Mouse (Mus musculus): ENCODE results near the gene Med7.
"Not testable (repeated sequence)": the region's sequence is repeated elsewhere in the genome, so short reads cannot be mapped to it uniquely, and the experiment has no call there.

Gene Med7

GRCm38 (mm10) chr11:46436760-46437458, at the start of gene Med7:
Gene Med7 (plus strand): TSS chr11:46436925.
- DNase-seq: peak; percentile 92

- no peak for DNase-seq
These were observed 49.7 kb upstream of the Med7 start for GRCm38 (mm10) chr11:46387061-46387460.

DNA sequence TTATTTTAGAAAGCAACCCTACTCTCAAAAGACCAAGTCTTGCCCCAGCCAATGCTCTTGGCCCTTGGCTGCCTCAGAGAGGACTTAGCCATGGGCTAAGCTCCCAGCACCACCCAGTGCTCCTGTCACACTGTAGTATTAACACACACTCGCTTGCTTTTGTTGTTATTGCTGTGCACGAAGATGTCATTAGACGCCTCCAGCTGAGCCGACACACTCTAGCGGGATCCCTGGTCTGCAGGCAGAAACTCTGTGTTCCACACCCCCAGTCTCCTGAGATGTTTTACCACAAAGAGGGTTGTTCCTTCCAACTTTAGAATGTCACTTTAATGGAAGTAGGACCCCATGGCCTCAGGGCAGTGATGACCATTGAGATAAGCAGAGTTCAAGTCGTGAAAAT, 48.3 kb upstream of the Med7 start:
- no peak for DNase-seq

GRCm38 (mm10) chr11:46389336-46390117, 47.2 kb upstream of the Med7 start, which contains the start of gene Itk:
Gene Itk (minus strand): TSS chr11:46389515.
- no peak for DNase-seq

DNA sequence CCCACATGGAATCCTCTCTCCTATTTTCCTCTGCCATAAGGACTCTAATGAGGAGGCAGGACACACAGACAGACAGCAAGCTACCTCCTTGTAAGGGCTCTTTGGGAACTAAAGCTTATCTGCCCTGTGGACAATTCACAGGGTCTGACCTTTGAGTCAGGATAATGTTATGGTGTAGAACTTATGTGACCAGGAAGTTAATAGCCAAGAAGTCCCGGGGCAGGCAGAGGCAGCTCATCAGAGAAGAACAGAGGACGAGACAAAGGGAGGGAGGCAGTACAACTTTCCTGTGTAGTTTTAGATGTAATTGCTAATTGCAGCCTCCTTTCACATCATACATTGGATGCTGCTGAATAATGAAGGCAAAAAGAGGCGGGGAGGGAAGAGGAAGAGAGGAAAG, 46.1 kb upstream of the Med7 start:
- DNase-seq: no peak

GRCm38 (mm10) chr11:46392890-46393289, 43.8 kb upstream of the Med7 start:
- DNase-seq: no peak

- DNase-seq: no peak
These were observed 43.3 kb upstream of the Med7 start for GRCm38 (mm10) chr11:46393413-46393812.

DNA sequence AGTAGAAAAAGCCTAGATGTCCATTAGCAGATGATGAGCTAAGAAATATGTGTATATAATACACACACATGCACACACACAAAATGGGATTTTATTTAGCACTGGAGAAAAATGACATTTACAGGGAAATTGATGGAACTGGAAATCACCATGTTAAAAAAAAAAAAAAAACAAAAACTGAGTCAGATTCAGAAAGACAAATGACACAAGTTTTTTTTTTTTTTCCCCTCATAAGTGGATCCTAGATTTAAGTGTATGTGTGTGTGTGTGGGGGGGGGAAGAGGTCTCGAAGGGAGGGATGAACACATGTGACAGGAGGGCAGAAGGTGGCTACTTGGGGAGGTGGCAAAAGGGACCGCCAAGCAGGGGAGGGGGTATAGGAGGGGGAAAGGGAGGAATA, 41.6 kb upstream of the Med7 start:
- DNase-seq: no peak

DNA sequence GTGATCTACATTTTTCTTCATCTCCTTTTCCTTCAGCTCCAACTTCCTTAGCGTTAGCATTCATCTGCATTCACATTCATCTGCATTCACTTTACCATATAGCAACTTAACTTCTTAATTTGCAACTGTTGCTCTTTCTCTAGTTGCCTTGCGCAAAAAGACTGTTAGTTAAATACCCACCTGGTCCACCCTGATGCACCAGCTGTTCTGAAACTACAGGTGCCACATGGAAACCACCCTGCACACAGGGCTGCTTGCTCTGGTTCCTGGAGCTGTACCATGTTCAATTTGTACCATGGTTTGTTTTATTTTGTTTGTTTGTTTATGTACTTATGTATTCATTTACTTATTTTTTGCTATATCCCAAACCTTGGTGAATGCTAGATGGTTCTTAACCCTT, 41.0 kb upstream of the Med7 start:
- no peak for DNase-seq

GRCm38 (mm10) chr11:46396167-46396859, 40.4 kb upstream of the Med7 start, which contains the start of gene Fam71b:
Gene Fam71b (plus strand): TSS chr11:46396559.
- DNase-seq: no peak

GRCm38 (mm10) chr11:46396860-46397179, 39.9 kb upstream of the Med7 start:
- DNase-seq: no peak

GRCm38 (mm10) chr11:46397900-46398299, 38.8 kb upstream of the Med7 start:
- no peak for DNase-seq

DNA sequence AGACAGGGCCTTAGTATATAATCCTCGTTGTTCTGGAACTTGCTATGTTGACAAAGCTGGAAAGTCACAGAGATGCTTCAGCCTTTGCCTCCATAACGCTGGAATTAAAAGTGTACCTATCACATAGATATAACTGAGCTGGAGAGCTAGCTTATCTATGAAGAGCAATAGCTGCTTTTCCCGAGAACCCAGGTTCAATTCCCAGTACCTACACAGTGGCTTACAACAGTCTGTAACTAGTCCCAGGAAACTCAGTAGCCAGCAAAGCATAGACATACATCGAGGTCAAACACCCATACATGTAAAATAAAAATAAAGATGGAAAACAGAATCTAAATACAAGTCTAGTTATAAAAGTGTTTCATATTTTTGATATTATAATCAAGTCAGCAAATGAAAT, 38.3 kb upstream of the Med7 start:
- no peak for DNase-seq

- no peak for DNase-seq
These were observed 37.8 kb upstream of the Med7 start for GRCm38 (mm10) chr11:46398933-46399383.

DNA sequence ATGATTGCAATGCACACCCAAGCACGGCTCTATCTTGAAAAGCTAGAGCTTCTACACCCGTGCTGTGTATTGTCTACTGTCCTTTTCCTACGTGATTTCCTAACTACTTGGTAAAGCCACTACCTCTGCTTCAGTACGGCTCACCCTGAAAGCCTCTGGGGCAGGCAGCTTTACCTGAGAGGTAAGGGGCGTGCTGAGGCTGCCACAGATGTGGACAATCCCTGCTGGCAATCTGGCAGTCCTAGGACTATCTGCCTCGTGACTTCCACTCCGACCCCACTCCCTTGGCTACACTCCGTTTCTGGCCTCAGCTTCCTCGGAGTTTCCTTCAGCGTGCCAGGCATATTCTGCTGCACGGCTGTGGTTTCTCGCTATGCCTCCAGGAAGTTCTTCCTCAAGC, 35.2 kb upstream of the Med7 start:
- DNase-seq: no peak

DNA sequence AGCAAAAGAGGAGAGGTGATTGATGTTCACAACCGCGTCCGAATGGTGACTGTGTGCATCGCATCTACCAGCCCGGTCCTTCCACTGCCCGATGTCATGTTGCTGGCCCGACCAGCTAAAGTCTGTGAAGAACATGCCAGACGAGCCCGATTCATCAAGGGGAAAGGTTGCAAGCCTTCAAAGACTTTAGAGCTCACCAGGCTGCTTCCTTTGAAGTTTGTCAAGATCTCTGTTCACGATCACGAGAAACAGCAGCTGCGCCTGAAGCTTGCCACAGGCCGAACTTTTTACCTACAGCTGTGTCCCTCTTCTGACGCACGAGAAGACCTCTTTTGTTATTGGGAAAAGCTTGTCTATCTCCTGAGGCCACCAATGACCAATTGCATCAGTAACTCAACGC, 31.7 kb upstream of the Med7 start:
- no peak for DNase-seq

DNA sequence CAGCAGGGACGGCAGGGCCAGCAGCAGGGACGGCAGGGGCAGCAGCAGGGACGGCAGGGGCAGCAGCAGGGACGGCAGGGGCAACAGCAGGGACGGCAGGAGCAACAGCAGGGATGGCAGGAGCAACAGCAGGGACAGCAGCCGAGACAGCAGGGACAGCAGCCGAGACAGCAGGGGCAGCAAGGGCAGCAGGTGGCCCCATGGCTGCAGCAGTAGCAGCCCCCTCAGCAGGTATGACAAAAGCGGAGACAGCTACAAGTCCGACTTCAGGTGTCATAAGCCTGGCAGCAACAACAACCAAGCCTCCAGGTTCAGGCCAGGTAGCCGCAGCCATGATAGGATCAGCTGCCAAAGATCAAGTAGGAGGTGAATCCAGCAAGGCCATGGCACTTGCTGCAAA, 30.0 kb upstream of the Med7 start:
- no peak for DNase-seq

DNA sequence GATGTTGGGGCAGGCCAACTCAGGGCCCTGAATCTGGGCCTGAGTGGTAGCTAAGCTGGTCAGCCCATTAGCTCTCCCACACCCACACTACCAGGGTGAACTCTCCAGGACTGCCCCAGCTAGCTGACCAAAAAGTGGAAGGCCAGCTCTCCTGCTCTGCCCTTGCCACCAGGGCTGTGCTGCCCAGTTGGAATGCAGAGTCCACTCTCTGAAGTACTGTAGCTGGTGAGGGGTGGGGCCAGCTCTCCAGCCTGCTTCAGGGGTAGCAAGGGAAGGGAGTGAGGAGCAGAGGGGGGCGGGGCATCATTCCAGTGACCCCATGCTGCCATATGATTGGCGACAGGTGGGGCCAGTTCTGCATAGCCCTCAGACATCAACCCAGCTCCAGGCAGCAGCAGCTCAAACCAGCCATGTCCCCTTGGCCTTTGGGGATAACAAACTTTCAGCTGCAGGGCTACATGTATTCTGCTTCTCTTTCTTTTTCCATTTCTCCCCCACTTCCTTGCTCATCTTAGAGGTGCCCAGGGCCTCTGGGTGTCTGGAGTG, 26.6 kb upstream of the Med7 start:
- DNase-seq: no peak

- DNase-seq: no peak
These were observed 18.3 kb upstream of the Med7 start for GRCm38 (mm10) chr11:46418438-46418837.

GRCm38 (mm10) chr11:46418860-46419259, 17.9 kb upstream of the Med7 start:
- DNase-seq: no peak

- no peak for DNase-seq
These were observed 15.4 kb upstream of the Med7 start for GRCm38 (mm10) chr11:46421086-46421888.

GRCm38 (mm10) chr11:46428131-46428530, 8.6 kb upstream of the Med7 start:
- not testable (repeated sequence) for DNase-seq

DNA sequence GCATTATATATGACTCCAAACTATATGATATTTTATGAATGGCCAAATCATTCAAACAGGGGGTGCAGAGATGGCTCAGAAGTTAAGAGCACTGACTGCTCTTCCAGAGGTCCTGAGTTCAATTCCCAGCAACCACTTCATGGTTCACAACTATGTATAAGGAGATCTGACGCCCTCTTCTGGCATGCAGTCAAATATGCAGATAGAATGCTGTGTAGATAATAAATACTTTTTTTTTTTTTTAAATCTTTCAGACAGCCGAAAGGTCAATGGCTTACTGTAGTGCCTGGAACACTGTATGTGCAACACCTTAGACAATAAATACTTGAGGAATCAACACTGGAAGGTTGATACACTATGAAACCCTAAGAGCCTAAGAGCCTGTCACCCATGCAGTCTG, 6.6 kb upstream of the Med7 start:
- DNase-seq: no peak
